Mouse (Mus musculus): ENCODE measurements around the gene Il25. TPM values are rescaled to one million over a fixed set of nuclear protein-coding genes. Genes with fewer than 3 reads are reported as not detected.
A peak's percentile ranks its signal among the peaks of the same experiment; 100 is the strongest.
"Not testable (repeated sequence)": the region's sequence is repeated elsewhere in the genome, so short reads cannot be mapped to it uniquely, and the experiment has no call there.

The Il25 gene
- polyA plus RNA-seq, 1 experiment, result 0.26 TPM

GRCm38 (mm10) chr14:54939434-54940175 lies 7.1 kb downstream of the Il25 start:
- no peaks in the 10 kb centered on the region for H3K27me3 ChIP-seq (ENCODE audit: control insufficient read depth, insufficient read depth, low read length)
- WGBS, result 59% methylated on average over 12 of the region's 12 CpGs
- no peak overlapping the region for H3K4me3 ChIP-seq (replicated peaks; ENCODE audit: insufficient read depth, low read depth, low read length)
- TF ChIP-seq POLR2A (IDR thresholded peaks at IDR 0.05; ENCODE audit: borderline replicate concordance, insufficient read depth, low read length), result no peak
- TF ChIP-seq CTCF (IDR thresholded peaks at IDR 0.05; ENCODE audit: borderline replicate concordance, insufficient read depth, low read depth, low read length), result peak; percentile 77
- peak; percentile 59 to 64 for DNase-seq
- H3K27ac ChIP-seq (ENCODE audit: insufficient read depth, low read length), result no peak overlapping the region
- H3K4me1 ChIP-seq (ENCODE audit: control insufficient read depth, insufficient read depth, low read length), result no peaks in the 10 kb centered on the region

- TF ChIP-seq CTCF (IDR thresholded peaks at IDR 0.05; ENCODE audit: borderline replicate concordance, insufficient read depth, low read depth, low read length), result no peak
- TF ChIP-seq POLR2A (IDR thresholded peaks at IDR 0.05; ENCODE audit: borderline replicate concordance, insufficient read depth, low read length), result no peak
- no peaks in the 10 kb centered on the region for H3K27me3 ChIP-seq (ENCODE audit: control insufficient read depth, insufficient read depth, low read length)
- 74% methylated on average over 3 of the region's 3 CpGs for WGBS
- H3K27ac ChIP-seq (ENCODE audit: insufficient read depth, low read length), result no peak overlapping the region
- no peak overlapping the region for H3K4me3 ChIP-seq (replicated peaks; ENCODE audit: insufficient read depth, low read depth, low read length)
- no peak for DNase-seq
- H3K4me1 ChIP-seq (ENCODE audit: control insufficient read depth, insufficient read depth, low read length), result no peaks in the 10 kb centered on the region
Observed at GRCm38 (mm10) chr14:54940176-54940530, 7.7 kb downstream of the Il25 start.

- no peak overlapping the region for H3K4me3 ChIP-seq (replicated peaks; ENCODE audit: insufficient read depth, low read depth, low read length)
- no peak for TF ChIP-seq CTCF (IDR thresholded peaks at IDR 0.05; ENCODE audit: borderline replicate concordance, insufficient read depth, low read depth, low read length)
- no peak for TF ChIP-seq POLR2A (IDR thresholded peaks at IDR 0.05; ENCODE audit: borderline replicate concordance, insufficient read depth, low read length)
- H3K4me1 ChIP-seq (ENCODE audit: control insufficient read depth, insufficient read depth, low read length), result no peaks in the 10 kb centered on the region
- no peak for DNase-seq
- 47% methylated on average over 13 of the region's 13 CpGs for WGBS
- H3K27ac ChIP-seq (ENCODE audit: insufficient read depth, low read length), result no peak overlapping the region
- no peaks in the 10 kb centered on the region for H3K27me3 ChIP-seq (ENCODE audit: control insufficient read depth, insufficient read depth, low read length)
Observed at GRCm38 (mm10) chr14:54941024-54941978, 8.8 kb downstream of the Il25 start.

GRCm38 (mm10) chr14:54942479-54942878 lies 10.0 kb downstream of the Il25 start:
- H3K27me3 ChIP-seq (ENCODE audit: control insufficient read depth, insufficient read depth, low read length), result no peaks in the 10 kb centered on the region
- no peak overlapping the region for H3K27ac ChIP-seq (ENCODE audit: insufficient read depth, low read length)
- TF ChIP-seq POLR2A (IDR thresholded peaks at IDR 0.05; ENCODE audit: borderline replicate concordance, insufficient read depth, low read length) (no peak), CTCF (IDR thresholded peaks at IDR 0.05; ENCODE audit: borderline replicate concordance, insufficient read depth, low read depth, low read length) (no peak)
- H3K4me3 ChIP-seq (replicated peaks; ENCODE audit: insufficient read depth, low read depth, low read length), result no peak overlapping the region
- no peaks in the 10 kb centered on the region for H3K4me1 ChIP-seq (ENCODE audit: control insufficient read depth, insufficient read depth, low read length)
- no peak for DNase-seq
- 81% methylated on average over 8 of the region's 8 CpGs for WGBS

- Histone ChIP-seq H3K4me1 (ENCODE audit: control insufficient read depth, insufficient read depth, low read length) (no peaks in the 10 kb centered on the region), H3K27me3 (ENCODE audit: control insufficient read depth, insufficient read depth, low read length) (no peaks in the 10 kb centered on the region), H3K27ac (ENCODE audit: insufficient read depth, low read length) (no peak overlapping the region), H3K4me3 (replicated peaks; ENCODE audit: insufficient read depth, low read depth, low read length) (no peak overlapping the region)
- no peak for TF ChIP-seq POLR2A (IDR thresholded peaks at IDR 0.05; ENCODE audit: borderline replicate concordance, insufficient read depth, low read length)
- WGBS, result 91% methylated on average over 7 of the region's 7 CpGs
- DNase-seq, result no peak
Observed at GRCm38 (mm10) chr14:54943971-54944370, 11.5 kb downstream of the Il25 start.

GRCm38 (mm10) chr14:54944939-54945338 lies 12.4 kb downstream of the Il25 start:
- no peak overlapping the region for H3K27ac ChIP-seq (ENCODE audit: insufficient read depth, low read length)
- no peak for DNase-seq
- H3K4me1 ChIP-seq (ENCODE audit: control insufficient read depth, insufficient read depth, low read length), result no peaks in the 10 kb centered on the region
- TF ChIP-seq CTCF (IDR thresholded peaks at IDR 0.05; ENCODE audit: borderline replicate concordance, insufficient read depth, low read depth, low read length) (no peak), POLR2A (IDR thresholded peaks at IDR 0.05; ENCODE audit: borderline replicate concordance, insufficient read depth, low read length) (no peak)
- no peaks in the 10 kb centered on the region for H3K27me3 ChIP-seq (ENCODE audit: control insufficient read depth, insufficient read depth, low read length)
- H3K4me3 ChIP-seq (replicated peaks; ENCODE audit: insufficient read depth, low read depth, low read length), result no peak overlapping the region
- 73% methylated on average over 2 of the region's 2 CpGs for WGBS

- H3K4me1 ChIP-seq (ENCODE audit: control insufficient read depth, insufficient read depth, low read length), result no peaks in the 10 kb centered on the region
- TF ChIP-seq CTCF (IDR thresholded peaks at IDR 0.05; ENCODE audit: borderline replicate concordance, insufficient read depth, low read depth, low read length) (no peak), POLR2A (IDR thresholded peaks at IDR 0.05; ENCODE audit: borderline replicate concordance, insufficient read depth, low read length) (no peak)
- H3K27me3 ChIP-seq (ENCODE audit: control insufficient read depth, insufficient read depth, low read length), result no peaks in the 10 kb centered on the region
- WGBS, result 71% methylated on average over 19 of the region's 19 CpGs
- no peak for DNase-seq
- H3K27ac ChIP-seq (ENCODE audit: insufficient read depth, low read length), result no peak overlapping the region
- H3K4me3 ChIP-seq (replicated peaks; ENCODE audit: insufficient read depth, low read depth, low read length), result no peak overlapping the region
Observed at GRCm38 (mm10) chr14:54945975-54946704, 13.6 kb downstream of the Il25 start.

- 80% methylated on average over 11 of the region's 11 CpGs for WGBS
- DNase-seq; H3K4me1 ChIP-seq (ENCODE audit: control insufficient read depth, insufficient read depth, low read length); H3K27me3 ChIP-seq (ENCODE audit: control insufficient read depth, insufficient read depth, low read length); H3K27ac ChIP-seq (ENCODE audit: insufficient read depth, low read length); H3K4me3 ChIP-seq (replicated peaks; ENCODE audit: insufficient read depth, low read depth, low read length): not testable (repeated sequence)
Observed at GRCm38 (mm10) chr14:54947008-54947407, 14.5 kb downstream of the Il25 start.
